Mouse (Mus musculus) naive thymus-derived CD4-positive, alpha-beta T cell, adult 2 months (primary cell): ENCODE data around the gene Stx1a.

Source experiments
- DNase-seq: peaks from one replicate; pipeline ENCODE4 v3.0.0-alpha.2; 2011; ENCODE audit warnings: low read depth

The Stx1a gene

DNA sequence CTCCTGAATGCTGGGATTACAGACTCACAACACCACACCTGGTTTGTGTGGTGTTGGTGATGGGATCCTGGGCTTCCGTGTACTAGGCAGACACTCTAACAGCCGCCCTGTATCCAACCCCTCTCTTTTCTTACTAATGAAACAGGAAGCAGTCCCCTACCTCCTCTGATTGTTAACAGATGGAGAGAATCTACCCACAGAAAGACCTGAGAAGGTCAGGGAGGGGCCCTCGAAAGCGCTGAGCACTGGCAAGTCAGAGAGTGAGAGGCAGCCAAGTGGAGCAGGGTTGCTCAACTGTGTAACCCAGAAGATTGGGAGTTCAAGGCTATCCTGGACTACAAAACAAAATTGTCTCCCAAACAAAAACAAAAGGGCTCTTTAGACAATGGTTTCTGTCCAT is 63.6 kb downstream of the Stx1a start:
- DNase-seq: no peak

DNA sequence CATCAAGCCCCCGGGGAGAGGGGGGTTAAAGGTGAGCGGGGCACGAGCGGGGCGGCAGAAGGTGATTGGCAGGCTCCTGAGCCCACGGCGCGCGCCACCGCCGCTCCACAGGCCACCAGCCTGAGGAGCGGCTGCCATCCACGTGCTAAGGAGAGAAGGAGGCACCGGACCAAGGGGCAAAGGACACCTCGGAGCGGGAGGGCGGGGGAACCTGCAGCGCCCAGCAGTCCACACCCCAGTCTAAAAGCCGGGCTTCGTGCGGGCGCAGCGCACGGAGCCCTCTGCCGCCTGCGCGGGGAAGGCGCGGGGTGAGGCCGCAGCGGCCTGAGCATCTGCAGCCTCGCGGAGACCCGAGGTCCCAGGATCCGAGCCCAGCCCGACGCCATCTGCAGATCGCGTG is 66.4 kb downstream of the Stx1a start, which contains the start of gene Mlxipl:
TSS of gene Mlxipl (plus strand) at position 238 of the 400 bp plus-strand sequence.
- DNase-seq: no peak
